Mouse (Mus musculus) lung, embryonic 14.5 days (tissue): ENCODE measurements around the gene Brd4. TPM values are rescaled to one million over a fixed set of nuclear protein-coding genes. Genes with fewer than 3 reads are reported as not detected.

Experiments
- ATAC-seq: fragments of 200-750 bp; cut with Nextera tagmentation; 2 replicates; pipeline ENCODE4 v1.8.0; 2017; ENCODE audit warnings: mild to moderate bottlenecking, moderate TSS enrichment, moderate library complexity; ENCODE audit not compliant: insufficient read depth
- DNase-seq: peaks from one replicate; pipeline ENCODE4 v3.0.0-alpha.2; 2015
- H3K27ac ChIP-seq: fragments of 300-500 bp; sonication (generic); 2 replicates; pipeline ENCODE4 v1.5.1; 2014; ENCODE audit warnings: low read depth, mild to moderate bottlenecking, moderate library complexity
- H3K27me3 ChIP-seq: fragments of 300-500 bp; sonication (generic); 2 replicates; pipeline ENCODE4 v1.6.1; 2014; ENCODE audit warnings: low read length, control low read depth; ENCODE audit not compliant: insufficient read depth
- H3K36me3 ChIP-seq: fragments of 300-500 bp; sonication (generic); 2 replicates; pipeline ENCODE4 v1.6.1; 2014; ENCODE audit warnings: control low read depth; ENCODE audit not compliant: insufficient read depth
- H3K4me1 ChIP-seq: fragments of 300-500 bp; sonication (generic); 2 replicates; pipeline ENCODE4 v1.6.1; 2014; ENCODE audit warnings: antibody characterized with exemption, control low read depth; ENCODE audit not compliant: insufficient read depth
- H3K4me2 ChIP-seq: fragments of 300-500 bp; sonication (generic); 2 replicates; pipeline ENCODE4 v1.6.1; 2014; ENCODE audit warnings: mild to moderate bottlenecking
- H3K4me3 ChIP-seq: fragments of 300-500 bp; sonication (generic); 2 replicates; pipeline ENCODE4 v1.5.1; 2014; ENCODE audit warnings: low read depth, low read length
- H3K9ac ChIP-seq: fragments of 300-500 bp; sonication (generic); 2 replicates; pipeline ENCODE4 v1.6.1; 2014
- H3K9me3 ChIP-seq: fragments of 300-500 bp; sonication (generic); 2 replicates; pipeline ENCODE4 v1.6.1; 2016; ENCODE audit warnings: low read depth, low read length, control low read depth
- CTCF ChIP-seq: IDR thresholded peaks from 2 replicates; pipeline ENCODE4 v1.5.1; 2016; ENCODE audit warnings: antibody characterized with exemption, low read depth
- WGBS: fragments of 180-500 bp; shearing (Covaris S2); extraction: QIAGEN DNeasy Blood & Tissue Kit; methylation state at CpG from one replicate; pipeline ENCODE4 v1.1.7; 2014; 5-methylcytosine and 5-hydroxymethylcytosine counted together
- polyA plus RNA-seq: library from polyadenylated mRNA; unstranded; fragments of >200 nt; fragmentation: Nextera tagmentation; extraction: Ambion mirVana; gene quantifications from 2 replicates; pipeline ENCODE4 v1.2.1, GENCODE M21; 2014

Gene Brd4
- polyA plus RNA-seq, 1 experiment from 2014 or later, result 114 TPM

DNA sequence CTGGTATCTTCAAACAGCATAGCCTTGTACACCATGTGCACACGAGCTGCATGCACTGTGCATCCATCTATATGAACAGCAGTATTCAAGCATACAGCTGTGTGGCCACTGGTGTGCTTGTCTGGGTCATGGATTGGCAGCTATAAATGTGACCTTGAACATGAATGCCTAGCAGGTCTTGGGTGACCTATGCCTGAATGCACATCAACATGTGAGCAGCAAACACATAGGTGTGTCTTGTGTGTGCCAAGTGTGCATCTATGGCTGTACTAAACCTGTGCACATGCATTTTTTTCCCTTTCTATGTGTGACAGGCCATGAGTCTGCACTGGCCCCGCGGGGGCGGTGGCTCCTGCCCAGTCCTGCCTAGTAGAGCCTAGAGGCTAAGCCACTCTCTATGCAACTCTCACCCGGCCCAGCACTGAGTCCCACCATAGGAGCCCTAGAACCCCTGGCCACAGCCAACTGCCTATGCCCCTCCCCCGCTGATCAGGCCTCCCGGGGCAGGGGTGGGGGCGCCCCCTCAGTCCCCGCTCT, 119.2 kb downstream of the Brd4 start:
- TF ChIP-seq CTCF, result no peak
- Histone ChIP-seq H3K27ac (peak overlapping the region; percentile 94), H3K27me3 (no peaks in the 10 kb centered on the region; the same call in 1 of the 2 replicates), H3K9me3 (no peaks in the 10 kb centered on the region), H3K4me3 (peak overlapping the region; percentile 72), H3K9ac (peak overlapping the region; percentile 76), H3K4me1 (peaks cover 17% of the 10 kb centered on the region), H3K36me3 (peaks cover 9% of the 10 kb centered on the region; the same call in 1 of the 2 replicates), H3K4me2 (peak overlapping the region; percentile 82)
- DNase-seq, result peak; percentile 61
- peak; percentile 71 for ATAC-seq
- WGBS, result 2% methylated on average over 9 of the region's 9 CpGs

DNA sequence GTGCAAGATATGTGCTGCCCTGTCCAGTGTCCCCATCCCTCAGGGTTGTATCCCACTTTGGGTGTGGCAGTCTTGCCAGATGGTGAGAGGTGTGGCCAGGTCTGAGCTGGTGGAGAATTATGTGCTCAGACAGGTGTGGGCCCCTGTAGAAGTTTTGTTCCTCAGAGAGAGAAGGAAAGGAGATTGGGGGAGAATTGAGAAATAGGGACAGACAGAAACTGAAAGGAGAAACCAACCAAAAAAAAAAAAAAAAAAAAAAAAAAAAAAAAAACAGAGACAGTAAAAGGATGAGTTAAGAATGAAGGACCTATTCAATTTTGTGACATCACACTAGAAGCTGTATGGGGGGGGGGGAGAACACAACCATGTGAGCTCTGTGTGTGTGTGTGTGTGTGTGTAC, 119.7 kb downstream of the Brd4 start:
- ATAC-seq (no peak), DNase-seq (no peak)
- no peak overlapping the region for H3K4me3 ChIP-seq
- peaks cover 17% of the 10 kb centered on the region for H3K4me1 ChIP-seq
- H3K27ac ChIP-seq, result peak overlapping the region; percentile 10; the same call in 1 of the 2 replicates
- H3K9me3 ChIP-seq, result no peaks in the 10 kb centered on the region
- H3K4me2 ChIP-seq, result peak overlapping the region; percentile 82
- H3K27me3 ChIP-seq, result no peaks in the 10 kb centered on the region; the same call in 1 of the 2 replicates
- peaks cover 13% of the 10 kb centered on the region; the same call in 1 of the 2 replicates for H3K36me3 ChIP-seq
- no peak overlapping the region for H3K9ac ChIP-seq
- no peak for TF ChIP-seq CTCF

DNA sequence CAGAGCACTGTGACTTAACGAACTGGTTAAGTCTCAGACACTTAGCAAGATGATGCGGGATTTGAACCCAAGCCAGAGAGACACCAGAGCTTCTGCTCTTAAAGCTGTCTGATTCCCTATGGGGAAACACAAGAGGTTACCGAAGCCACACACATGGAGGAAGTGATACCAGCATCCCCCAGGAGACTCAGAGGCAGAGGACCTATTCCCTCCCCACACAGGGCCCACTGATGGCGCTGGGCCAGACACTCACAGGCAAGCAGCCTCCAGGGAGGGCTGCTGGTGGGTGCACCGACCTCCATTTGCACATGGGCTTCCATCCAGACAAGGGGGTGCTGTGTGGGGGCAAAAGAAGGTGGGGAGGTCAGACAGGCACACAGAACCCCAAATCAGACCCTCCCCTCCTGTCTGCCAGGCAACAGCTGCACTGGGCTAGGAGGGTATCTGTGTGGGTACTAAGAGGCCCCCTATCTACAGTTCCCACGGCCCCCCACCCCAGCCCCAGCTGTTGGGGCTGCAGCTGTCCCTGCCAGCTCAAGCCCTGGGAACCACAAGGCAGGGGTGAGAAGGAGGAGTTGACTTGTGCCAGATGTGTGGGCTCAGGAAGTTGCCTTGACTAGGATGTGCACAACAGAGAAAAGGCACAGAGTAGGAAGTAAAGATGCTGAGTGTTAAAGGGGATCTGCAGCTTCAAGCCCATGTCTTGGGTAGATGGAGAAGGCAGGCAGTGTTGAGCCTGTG, 120.4 kb downstream of the Brd4 start:
- ATAC-seq (no peak), DNase-seq (peak; percentile 37)
- Histone ChIP-seq H3K36me3 (peaks cover 13% of the 10 kb centered on the region; the same call in 1 of the 2 replicates), H3K27me3 (no peaks in the 10 kb centered on the region; the same call in 1 of the 2 replicates), H3K27ac (peak overlapping the region; percentile 10; the same call in 1 of the 2 replicates), H3K4me3 (no peak overlapping the region; the same call in 1 of the 2 replicates), H3K9ac (peak overlapping the region; percentile 3; the same call in 1 of the 2 replicates), H3K9me3 (no peaks in the 10 kb centered on the region), H3K4me1 (peaks cover 17% of the 10 kb centered on the region), H3K4me2 (peak overlapping the region; percentile 44)
- no peak for TF ChIP-seq CTCF
- 45% methylated on average over 6 of the region's 6 CpGs for WGBS

DNA sequence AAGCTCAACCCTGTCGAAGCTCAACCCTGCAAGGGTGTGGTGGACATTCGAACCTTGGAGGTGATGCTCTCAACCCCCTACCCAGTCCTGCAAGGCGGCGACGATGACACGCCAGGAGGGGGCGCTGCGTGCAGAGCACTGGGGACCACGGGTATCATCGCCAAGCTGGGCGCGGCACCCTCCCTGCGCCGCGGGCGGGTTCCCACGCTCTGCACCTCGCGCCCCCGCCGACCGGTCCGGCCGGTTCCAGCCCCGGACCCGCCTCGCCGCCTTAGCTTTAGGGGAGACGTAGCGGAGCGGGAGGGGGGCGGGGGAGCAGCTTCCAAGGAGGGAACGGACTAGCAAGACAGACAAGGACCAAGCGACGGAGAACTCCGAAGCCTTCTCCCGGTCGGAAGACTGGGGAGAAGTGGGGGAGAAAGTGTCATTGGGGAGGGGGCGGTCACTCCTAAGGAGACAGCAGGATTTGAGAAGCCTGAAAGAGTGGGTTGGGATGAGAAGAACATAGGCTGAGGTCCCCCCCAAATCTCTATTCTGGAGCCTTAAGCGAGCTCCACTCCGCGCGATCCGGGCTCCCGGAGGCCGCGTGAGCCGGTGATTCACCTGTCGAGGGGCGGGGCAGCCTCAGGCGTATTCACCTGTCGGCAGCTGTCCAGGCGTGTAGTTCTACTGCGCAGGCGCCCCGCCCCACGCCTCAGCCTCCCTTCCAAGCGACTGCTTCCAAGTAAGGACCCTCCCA, 122.2 kb downstream of the Brd4 start:
- Histone ChIP-seq H3K9ac (peak overlapping the region; percentile 43), H3K36me3 (peaks cover 28% of the 10 kb centered on the region), H3K4me1 (peaks cover 17% of the 10 kb centered on the region), H3K4me2 (peak overlapping the region; percentile 81), H3K9me3 (no peaks in the 10 kb centered on the region), H3K27me3 (no peaks in the 10 kb centered on the region; the same call in 1 of the 2 replicates), H3K27ac (peak overlapping the region; percentile 67), H3K4me3 (peak overlapping the region; percentile 45)
- ATAC-seq (peak; percentile 28; the same call in 1 of the 2 replicates), DNase-seq (peak; percentile 80)
- peak; percentile 86 for TF ChIP-seq CTCF
- 2% methylated on average over 58 of the region's 58 CpGs for WGBS

DNA sequence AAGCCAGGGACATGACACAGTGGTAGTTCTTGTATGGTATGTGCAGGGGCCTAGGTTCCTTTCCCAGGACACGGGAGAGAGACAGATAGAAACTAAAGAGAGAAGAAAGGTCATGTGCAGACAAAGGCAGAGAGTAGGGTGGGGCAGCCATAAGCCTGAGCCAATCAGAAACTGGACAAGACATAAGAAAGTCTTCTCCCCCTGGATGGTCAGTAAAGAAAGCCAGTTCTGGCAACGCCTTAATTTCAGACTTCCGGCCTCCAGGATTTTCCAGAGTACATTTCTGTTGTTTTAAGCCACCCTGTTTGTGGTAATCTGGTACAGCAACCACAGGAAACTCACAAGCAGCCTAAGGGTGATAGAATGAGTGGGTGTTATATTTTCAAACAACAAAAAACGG, 123.6 kb downstream of the Brd4 start:
- Histone ChIP-seq H3K4me3 (no peak overlapping the region), H3K4me2 (no peak overlapping the region), H3K9me3 (no peaks in the 10 kb centered on the region), H3K27me3 (no peaks in the 10 kb centered on the region; the same call in 1 of the 2 replicates), H3K36me3 (peaks cover 41% of the 10 kb centered on the region), H3K27ac (no peak overlapping the region), H3K9ac (no peak overlapping the region), H3K4me1 (peaks cover 17% of the 10 kb centered on the region)
- no peak for TF ChIP-seq CTCF
- DNase-seq (no peak), ATAC-seq (no peak)
- WGBS, result 83% methylated on average over 4 of the region's 4 CpGs

DNA sequence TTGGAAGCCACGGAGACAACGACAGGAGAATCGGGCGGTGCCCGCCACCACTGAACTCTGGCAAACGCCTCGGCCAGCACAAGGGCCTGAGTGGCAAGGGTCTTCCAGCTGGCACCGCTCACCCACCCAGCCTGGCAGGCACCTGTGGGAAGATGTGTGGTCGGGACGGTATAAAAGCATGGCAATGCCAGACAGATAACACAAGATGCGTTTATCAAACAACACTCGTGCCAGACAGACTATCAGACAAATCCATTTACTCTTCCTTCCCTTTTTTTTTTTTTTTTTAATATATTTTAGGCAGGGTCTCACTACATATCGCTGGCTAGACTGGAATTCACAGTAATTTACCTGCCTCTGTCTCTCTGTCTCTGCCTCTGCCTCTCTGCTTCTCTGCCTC, 125.7 kb downstream of the Brd4 start:
- ATAC-seq, result no peak
- H3K4me2 ChIP-seq, result no peak overlapping the region
- H3K9ac ChIP-seq, result no peak overlapping the region
- H3K27ac ChIP-seq, result no peak overlapping the region
- H3K27me3 ChIP-seq, result no peaks in the 10 kb centered on the region; the same call in 1 of the 2 replicates
- no peak for TF ChIP-seq CTCF
- H3K4me3 ChIP-seq, result no peak overlapping the region
- H3K9me3 ChIP-seq, result no peaks in the 10 kb centered on the region
- peaks cover 59% of the 10 kb centered on the region for H3K36me3 ChIP-seq
- 82% methylated on average over 13 of the region's 13 CpGs for WGBS
- no peak for DNase-seq
- peaks cover 4% of the 10 kb centered on the region; the same call in 1 of the 2 replicates for H3K4me1 ChIP-seq
